Mouse (Mus musculus): ENCODE results near the gene Gtse1. TPM values are rescaled to one million over a fixed set of nuclear protein-coding genes. Genes with fewer than 3 reads are reported as not detected.
A peak's percentile ranks its signal among the peaks of the same experiment; 100 is the strongest.
"Not testable (repeated sequence)": the region's sequence is repeated elsewhere in the genome, so short reads cannot be mapped to it uniquely, and the experiment has no call there.

Gene Gtse1
- 1 to 10 TPM; 4.5 to 5.1 TPM for total RNA-seq (2021)
- long read RNA-seq, experiment 1, partial matches to known transcripts: 1 of 2 reads
- long read RNA-seq, experiment 1, other reads (novel, unspliced or antisense): 0 of 2 reads
- long read RNA-seq, experiment 2, partial matches to known transcripts: 1 of 5 reads
- long read RNA-seq, experiment 2, other reads (novel, unspliced or antisense): 0 of 5 reads

GRCm38 (mm10) chr15:85859490-85860031 is at the start of gene Gtse1:
Gene Gtse1 (plus strand): TSS chr15:85859745.
- peak; percentile 94 for DNase-seq

GRCm38 (mm10) chr15:85810462-85810805 is 49.1 kb upstream of the Gtse1 start:
- no peak for DNase-seq

- DNase-seq: peak; percentile 65
Measured at GRCm38 (mm10) chr15:85810806-85811521, 48.6 kb upstream of the Gtse1 start.

DNA sequence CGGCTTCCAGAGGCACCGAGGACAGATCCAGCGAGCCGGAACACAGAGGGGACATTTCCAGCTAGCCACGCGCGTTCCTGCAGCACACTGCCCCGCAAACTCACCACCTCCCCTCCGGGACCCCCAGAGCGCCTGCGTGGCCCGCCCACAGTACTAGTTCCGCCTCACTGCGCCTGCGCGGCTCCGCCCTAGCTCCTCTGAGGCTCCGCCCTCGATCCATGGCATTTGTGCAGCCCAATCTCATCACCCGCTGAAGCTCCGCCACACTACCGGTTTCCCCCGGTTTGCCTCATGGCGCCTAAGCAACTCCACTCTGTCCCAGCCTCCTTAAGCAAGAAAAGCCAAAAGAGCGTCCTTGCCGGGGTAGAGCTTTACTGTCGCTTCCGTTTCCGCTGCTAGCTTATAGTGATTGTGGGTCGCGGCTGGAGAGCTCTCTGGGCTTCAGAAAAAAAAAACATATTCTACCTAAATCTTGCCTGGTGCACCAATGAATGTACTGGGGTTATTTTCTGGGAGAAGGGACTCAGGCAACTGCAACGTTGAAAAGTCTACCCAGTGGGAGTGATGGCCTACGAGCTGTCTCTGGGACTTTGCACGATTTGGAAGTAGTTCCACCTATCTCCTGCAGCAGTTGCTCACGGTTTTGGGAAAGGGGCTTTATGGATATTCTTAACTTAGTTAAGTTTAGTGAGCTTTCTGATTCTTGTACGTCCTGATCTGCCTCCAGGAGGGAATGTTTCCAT is 47.8 kb upstream of the Gtse1 start, which contains the start of gene Cdpf1:
Gene Cdpf1, minus strand, starts transcription at position 163 of the 743 bp plus-strand sequence.
- peak; percentile 99 for DNase-seq

DNA sequence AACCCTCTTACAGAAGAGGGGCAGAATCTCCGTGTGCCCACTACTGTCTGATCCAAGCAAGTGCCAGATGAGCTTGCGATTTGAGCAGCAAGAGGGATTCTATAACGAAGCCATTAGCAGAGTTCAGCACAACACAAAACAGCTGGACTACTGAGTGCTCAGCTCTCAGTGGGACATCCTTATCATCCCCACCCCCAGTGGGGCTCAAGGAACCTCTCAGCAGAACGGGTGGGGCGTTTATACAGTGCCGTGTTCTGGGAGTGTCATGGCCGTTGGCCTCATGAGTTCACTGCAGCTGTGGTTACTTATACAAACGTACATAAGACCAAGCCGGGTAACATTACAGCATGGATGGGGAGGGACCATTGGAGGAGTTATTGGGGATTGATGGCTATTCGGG is 46.1 kb upstream of the Gtse1 start:
- no peak for DNase-seq

- peak; percentile 74 for DNase-seq
Measured at GRCm38 (mm10) chr15:85821203-85822010, 38.1 kb upstream of the Gtse1 start, which contains the start of gene Pkdrej. Gene Pkdrej (minus strand): TSS chr15:85821734.

GRCm38 (mm10) chr15:85822011-85822359 is 37.6 kb upstream of the Gtse1 start:
- no peak for DNase-seq

DNA sequence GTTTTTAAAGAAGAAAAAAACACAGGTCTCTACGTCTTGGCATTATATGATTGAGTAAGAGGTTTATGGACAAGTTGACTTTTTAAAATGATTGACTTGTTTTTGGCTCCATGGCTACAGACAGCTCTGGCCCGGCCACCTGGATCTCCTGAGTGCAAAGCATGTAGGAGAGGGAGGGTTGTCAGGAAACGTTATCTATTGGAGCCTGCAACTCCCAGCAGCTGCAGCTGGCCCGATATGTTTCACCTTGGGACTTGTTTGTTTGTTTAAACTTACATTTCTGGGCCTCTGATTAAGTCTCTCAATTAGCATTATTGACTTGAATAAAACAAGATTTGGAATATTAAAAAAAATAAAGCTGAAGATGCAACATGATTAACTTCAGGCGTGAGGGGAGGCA is 32.9 kb upstream of the Gtse1 start:
- DNase-seq: no peak

DNA sequence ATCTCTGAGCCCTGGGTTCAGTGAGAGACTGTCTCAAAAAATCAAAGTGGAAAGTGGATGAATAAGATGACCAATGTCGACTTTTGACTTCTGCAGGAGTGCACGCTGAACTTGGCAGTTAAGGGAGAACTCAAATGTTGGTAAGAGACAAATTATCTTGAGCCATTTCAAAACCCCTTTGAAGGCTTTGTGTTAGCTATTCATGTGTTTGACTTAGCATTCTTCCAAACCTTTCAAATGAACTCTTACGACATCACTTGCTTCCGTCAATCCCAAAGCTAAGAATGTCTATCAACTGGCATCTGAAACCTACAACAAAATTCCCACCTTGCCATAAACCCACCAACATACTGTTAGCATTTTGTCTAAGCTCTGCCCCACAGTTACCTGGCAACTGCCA is 31.5 kb upstream of the Gtse1 start:
- no peak for DNase-seq

- no peak for DNase-seq
Measured at GRCm38 (mm10) chr15:85829470-85829869, 30.1 kb upstream of the Gtse1 start.

GRCm38 (mm10) chr15:85831954-85832590 is 27.5 kb upstream of the Gtse1 start, which contains the start of gene Ttc38:
Gene Ttc38 (plus strand): TSS chr15:85832306.
- DNase-seq: peak; percentile 89

GRCm38 (mm10) chr15:85832599-85832998 is 26.9 kb upstream of the Gtse1 start:
- DNase-seq: no peak

- no peak for DNase-seq
Measured at GRCm38 (mm10) chr15:85835335-85835734, 24.2 kb upstream of the Gtse1 start.

GRCm38 (mm10) chr15:85836887-85837286 is 22.7 kb upstream of the Gtse1 start:
- no peak for DNase-seq

DNA sequence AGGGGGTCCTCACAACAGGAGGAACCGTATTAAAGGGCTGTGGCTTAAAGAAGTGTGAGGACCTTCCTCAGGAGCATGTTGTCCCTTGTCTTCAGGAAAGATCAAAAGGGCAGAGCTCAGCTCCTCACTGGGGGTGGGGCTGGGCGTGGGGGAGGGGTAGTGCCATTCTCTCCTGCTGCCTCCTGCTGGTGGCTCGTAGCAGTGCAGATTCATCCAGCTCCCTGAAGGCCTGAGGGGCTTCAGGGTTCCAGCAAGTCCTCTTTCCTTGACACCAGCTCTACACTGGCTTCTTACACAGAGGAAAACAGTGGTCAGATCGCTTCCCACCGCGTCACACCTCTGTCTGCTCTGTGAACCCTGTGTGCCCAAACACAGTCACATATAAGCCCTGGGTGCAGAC is 18.6 kb upstream of the Gtse1 start:
- DNase-seq: peak; percentile 55

DNA sequence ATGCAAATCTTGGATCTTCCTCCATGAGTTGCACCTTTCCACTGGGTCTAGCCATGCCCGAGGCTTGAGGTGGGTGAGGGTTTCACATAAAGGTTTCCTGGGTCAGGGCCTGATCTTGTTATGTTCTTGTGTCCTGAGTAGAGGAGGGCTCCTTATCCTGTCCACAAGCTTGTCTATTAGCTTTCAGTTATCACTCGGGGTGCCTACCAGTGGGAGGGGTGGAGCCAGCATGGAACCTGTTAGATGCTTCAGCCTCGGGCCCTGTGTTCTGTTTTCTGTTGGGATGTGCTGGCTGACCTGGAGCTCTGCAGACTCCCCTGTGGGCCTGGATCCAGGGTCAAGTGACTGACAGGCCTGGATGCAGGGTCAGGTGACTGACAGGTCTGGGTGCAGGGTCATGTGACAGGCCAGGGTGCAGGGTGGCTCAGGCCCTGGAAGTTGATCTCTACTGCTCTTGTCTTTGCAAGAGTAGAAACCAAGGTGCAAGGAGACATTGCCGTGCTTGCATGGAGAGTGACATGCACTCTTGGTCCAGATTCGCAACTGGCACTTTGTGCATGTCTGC is 17.7 kb upstream of the Gtse1 start:
- DNase-seq: no peak

GRCm38 (mm10) chr15:85845071-85845470 is 14.5 kb upstream of the Gtse1 start:
- no peak for DNase-seq

DNA sequence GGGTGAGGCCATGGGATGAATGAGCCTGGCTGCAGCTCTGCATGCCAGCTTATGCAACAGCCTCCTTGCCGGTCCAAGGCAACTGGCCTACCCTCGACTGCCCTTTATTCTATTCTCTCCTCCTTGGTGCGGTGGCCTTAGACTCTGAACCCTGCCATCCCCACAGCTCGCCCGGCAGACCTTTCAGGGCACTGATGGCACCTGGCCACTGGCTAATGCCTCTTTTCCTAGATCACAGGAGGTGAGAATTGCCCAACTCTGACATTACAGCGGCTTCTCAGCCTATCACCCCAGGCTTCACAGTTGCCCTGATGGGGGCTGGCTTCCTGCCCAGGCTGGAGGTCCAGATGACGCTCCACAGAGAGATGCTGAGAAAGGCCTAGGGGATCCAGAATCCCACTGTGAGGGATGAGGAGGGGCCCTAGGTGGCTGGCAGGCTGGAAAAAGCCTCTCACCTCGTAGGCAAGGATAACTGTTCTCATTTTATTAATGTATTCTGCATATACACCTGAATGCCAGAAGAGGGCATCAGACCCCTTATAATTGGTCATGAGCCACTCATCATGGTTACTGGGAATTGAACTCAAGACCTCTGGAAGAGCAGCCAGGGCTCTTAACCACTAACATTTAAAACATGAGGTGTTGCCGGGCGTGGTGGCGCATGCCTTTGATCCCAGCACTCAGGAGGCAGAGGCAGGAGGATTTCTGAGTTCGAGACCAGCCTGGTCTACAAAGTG is 7.7 kb upstream of the Gtse1 start:
- no peak for DNase-seq

DNA sequence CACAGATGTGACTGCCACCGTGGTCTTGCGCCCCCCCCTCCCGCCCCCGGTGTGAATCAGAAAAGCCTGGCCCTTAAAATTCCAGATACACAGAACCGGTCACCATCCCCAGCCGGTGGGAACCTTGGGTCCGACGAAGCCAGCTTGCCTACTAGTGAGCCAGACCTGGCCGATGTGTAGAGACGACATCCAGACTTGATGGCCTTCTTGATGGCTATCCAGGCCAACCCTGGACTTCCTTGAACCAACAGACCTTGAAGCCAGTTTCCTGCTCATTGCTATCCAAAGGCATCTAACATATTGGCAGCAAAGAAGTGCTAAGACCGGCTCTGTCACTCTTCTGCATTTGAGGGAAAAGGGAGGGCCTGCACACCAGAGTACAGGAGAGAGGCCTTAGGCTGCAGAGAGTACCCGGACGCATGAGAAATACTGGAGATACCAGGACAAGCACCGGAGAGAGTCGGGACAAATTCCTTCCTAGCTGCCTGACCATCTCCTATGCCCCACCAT is 510 bp upstream of the Gtse1 start:
- DNase-seq: peak; percentile 36

DNA sequence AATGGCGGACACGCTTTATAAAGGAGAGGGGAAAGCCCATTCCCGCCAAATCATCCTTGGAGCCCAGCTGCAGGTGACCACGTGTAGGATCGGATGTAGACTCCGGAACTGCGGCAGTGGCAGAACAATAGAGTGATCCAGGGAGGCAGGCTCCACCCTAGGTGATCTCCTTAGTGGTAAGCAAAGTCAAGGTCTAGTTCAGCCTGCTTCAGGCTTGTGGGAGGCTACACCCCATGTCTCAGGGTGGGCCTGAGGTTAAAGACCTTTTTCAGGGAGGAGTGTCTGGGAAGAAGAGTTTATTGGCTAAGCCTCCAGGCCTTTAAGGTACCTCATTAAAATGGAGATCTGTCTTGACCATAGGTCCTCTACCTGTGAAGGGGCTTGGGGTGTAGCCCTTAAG is 6.4 kb downstream of the Gtse1 start:
- not testable (repeated sequence) for DNase-seq

Measured in adrenal gland, postnatal 10 days (tissue).